Mouse (Mus musculus) thymus, adult 2 months (tissue): ENCODE measurements around the gene Mb21d2.

ENCODE experiments used
- CTCF ChIP-seq: fragments of 200-500 bp; IDR thresholded peaks from 2 replicates; pipeline ENCODE4 v1.5.1; 2012; ENCODE audit warnings: mild to moderate bottlenecking, control low read depth, low read length, moderate library complexity, borderline replicate concordance; ENCODE audit not compliant: control insufficient read depth, poor library complexity, insufficient read depth; ENCODE audit errors: extremely low read depth
- POLR2A ChIP-seq: fragments of 200-500 bp; IDR thresholded peaks from 2 replicates; pipeline ENCODE4 v1.6.1; 2012; ENCODE audit warnings: mild to moderate bottlenecking, low read length, control low read depth, moderate library complexity; ENCODE audit not compliant: control insufficient read depth, poor library complexity, insufficient read depth; ENCODE audit errors: extremely low read depth

- TF ChIP-seq POLR2A (no peak), CTCF (no peak)
These were observed 97.3 kb downstream of the Mb21d2 start for GRCm38 (mm10) chr16:28832085-28832635.
